Mouse (Mus musculus): Measurements from ENCODE around the gene Ap5m1.

DNA sequence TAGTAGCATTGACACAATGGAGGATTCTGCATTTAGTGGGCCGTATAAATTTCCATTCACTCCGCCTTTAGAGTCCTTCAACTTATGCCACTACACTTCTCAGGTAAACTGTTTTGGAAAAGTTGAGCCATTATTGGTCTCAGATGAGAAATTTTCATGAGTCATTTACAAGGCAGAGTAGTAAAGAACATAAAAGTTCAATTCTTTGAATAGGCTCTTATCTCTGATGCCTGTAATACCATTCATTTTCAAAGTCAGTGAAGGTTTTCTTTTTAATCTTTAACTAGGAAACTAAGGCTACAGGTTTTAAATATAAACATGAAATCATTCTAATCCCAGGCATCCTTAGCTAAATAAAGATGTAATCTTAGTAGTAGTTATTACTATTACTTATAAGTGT lies 12.9 kb downstream of the Ap5m1 start:
- TF ChIP-seq POLR2A (IDR thresholded peaks at IDR 0.05; ENCODE audit: extremely low read depth, insufficient read depth, low read length) (no peak), CTCF (IDR thresholded peaks at IDR 0.05; ENCODE audit: low read depth, low read length) (no peak)
